Mouse (Mus musculus) embryonic fibroblast, embryonic 13.5 days (primary cell): ENCODE results near the gene Sebox.

Experiments
- CTCF ChIP-seq: IDR thresholded peaks from 2 replicates; pipeline ENCODE4 v1.5.1; 2011; ENCODE audit warnings: mild to moderate bottlenecking, control low read depth, low read length, moderate library complexity, borderline replicate concordance; ENCODE audit not compliant: insufficient read depth
- POLR2A ChIP-seq: IDR thresholded peaks from 2 replicates; pipeline ENCODE4 v1.6.1; 2011; ENCODE audit warnings: low read depth, mild to moderate bottlenecking, control low read depth, low read length, moderate library complexity

- no peak for TF ChIP-seq POLR2A
- no peak for TF ChIP-seq CTCF
These were observed 31.7 kb upstream of the Sebox start for GRCm38 (mm10) chr11:78471326-78472103.
